Mouse (Mus musculus) bone marrow, adult 2 months (tissue): ENCODE measurements around the gene Cyld. TPM values are rescaled to one million over a fixed set of nuclear protein-coding genes. Genes with fewer than 3 reads are reported as not detected.

Source experiments
- H3K27ac ChIP-seq: fragments of 200-500 bp; 2 replicates; pipeline ENCODE4 v1.5.1; 2012; ENCODE audit warnings: low read depth, mild to moderate bottlenecking, control low read depth, inconsistent platforms, low read length; ENCODE audit not compliant: control insufficient read depth, poor library complexity, insufficient read depth
- H3K4me1 ChIP-seq: fragments of 200-500 bp; 2 replicates; pipeline ENCODE4 v1.6.1; 2011; ENCODE audit warnings: low read length; ENCODE audit not compliant: control insufficient read depth, insufficient read depth
- H3K4me3 ChIP-seq: fragments of 200-500 bp; replicated peaks from 2 replicates; pipeline ENCODE3; 2011; ENCODE audit warnings: mild to moderate bottlenecking, low read depth, low read length, control low read depth; ENCODE audit not compliant: control insufficient read depth
- CTCF ChIP-seq: fragments of 200-500 bp; IDR thresholded peaks from 2 replicates; pipeline ENCODE4 v1.5.1; 2011; ENCODE audit warnings: low read length, control low read depth; ENCODE audit not compliant: control insufficient read depth, insufficient read depth
- POLR2A ChIP-seq: fragments of 200-500 bp; IDR thresholded peaks from 2 replicates; pipeline ENCODE4 v1.6.1; 2011; ENCODE audit warnings: low read depth, mild to moderate bottlenecking, control low read depth, low read length, borderline replicate concordance; ENCODE audit not compliant: control insufficient read depth
- WGBS: fragments of 180-500 bp; shearing (Covaris S2); methylation state at CpG from one replicate; pipeline ENCODE4 v1.1.7; 2018; 5-methylcytosine and 5-hydroxymethylcytosine counted together
- polyA plus RNA-seq: library from polyadenylated mRNA; stranded (reverse); fragments of >200 nt; gene quantifications from 2 replicates; pipeline ENCODE4 v1.2.4, GENCODE M21; 2011; ENCODE audit warnings: low replicate concordance; ENCODE audit not compliant: missing spikeins, insufficient read depth, insufficient read length

Gene Cyld
- polyA plus RNA-seq, 1 experiment, result 7.5 TPM

GRCm38 (mm10) chr8:88681046-88681445 is 15.8 kb upstream of the Cyld start:
- Histone ChIP-seq H3K4me1 (no peaks in the 10 kb centered on the region; the same call in 1 of the 2 replicates), H3K4me3 (no peak overlapping the region), H3K27ac (no peak overlapping the region)
- TF ChIP-seq POLR2A (no peak), CTCF (no peak)
- 85% methylated on average over 8 of the region's 8 CpGs for WGBS

- TF ChIP-seq POLR2A (no peak), CTCF (no peak)
- WGBS, result 89% methylated on average over 7 of the region's 7 CpGs
- no peak overlapping the region for H3K27ac ChIP-seq
Observed at GRCm38 (mm10) chr8:88683656-88684289, 13.1 kb upstream of the Cyld start.

GRCm38 (mm10) chr8:88686226-88686905 is 10.5 kb upstream of the Cyld start:
- no peak overlapping the region for H3K27ac ChIP-seq
- WGBS, result 78% methylated on average over 9 of the region's 9 CpGs
- no peak overlapping the region for H3K4me3 ChIP-seq
- H3K4me1 ChIP-seq, result no peaks in the 10 kb centered on the region; the same call in 1 of the 2 replicates
- TF ChIP-seq CTCF, result no peak
- no peak for TF ChIP-seq POLR2A

More at GRCm38 (mm10) chr8:88683656-88684289, 13.1 kb upstream of the Cyld start:
- no peak overlapping the region for H3K4me3 ChIP-seq
- H3K4me1 ChIP-seq, result no peaks in the 10 kb centered on the region; the same call in 1 of the 2 replicates

DNA sequence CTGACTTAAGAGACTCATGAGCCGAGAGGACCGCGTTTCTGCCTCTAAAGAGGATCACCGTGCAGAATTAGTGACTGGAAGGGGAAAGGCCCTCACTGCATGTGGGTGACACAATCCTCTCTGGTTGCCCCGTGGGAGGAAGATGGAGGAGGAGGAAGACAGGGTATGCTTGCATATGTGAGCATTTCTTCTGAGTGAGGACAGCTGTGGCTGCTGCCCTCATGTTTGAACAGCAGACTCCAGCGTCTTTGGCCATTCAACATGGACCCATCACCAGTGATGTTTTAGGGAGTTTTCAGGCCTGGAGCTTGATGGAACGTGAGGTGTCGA is 10.0 kb upstream of the Cyld start:
- TF ChIP-seq POLR2A, result no peak
- no peak for TF ChIP-seq CTCF
- peaks cover under 1% of the 10 kb centered on the region; the same call in 1 of the 2 replicates for H3K4me1 ChIP-seq
- H3K27ac ChIP-seq, result no peak overlapping the region
- H3K4me3 ChIP-seq, result no peak overlapping the region
- WGBS, result 75% methylated on average over 8 of the region's 8 CpGs

GRCm38 (mm10) chr8:88689151-88689550 is 7.7 kb upstream of the Cyld start:
- TF ChIP-seq POLR2A (no peak), CTCF (no peak)
- no peak overlapping the region for H3K4me3 ChIP-seq
- no peak overlapping the region for H3K27ac ChIP-seq
- peaks cover 6% of the 10 kb centered on the region; the same call in 1 of the 2 replicates for H3K4me1 ChIP-seq
- WGBS, result 68% methylated on average over 6 of the region's 6 CpGs

DNA sequence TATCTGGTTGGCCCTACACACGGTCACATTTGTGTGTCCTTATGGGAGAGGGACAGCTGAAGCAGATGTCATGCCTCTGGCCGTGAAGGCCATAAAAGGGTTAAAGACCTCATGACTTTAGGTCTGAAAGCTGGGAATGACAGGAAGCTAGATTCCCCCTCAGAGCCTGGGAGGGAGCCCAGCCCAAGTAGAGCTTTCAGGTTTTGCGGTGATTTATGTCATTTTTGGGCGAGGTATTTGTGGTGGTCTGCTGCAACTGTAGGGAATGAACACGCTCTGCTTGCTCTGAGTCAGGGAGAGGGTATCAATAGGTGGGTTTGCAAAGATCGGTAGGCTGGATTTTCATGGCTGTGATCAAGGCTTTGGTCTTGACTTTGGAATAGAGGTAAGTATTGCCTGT is 6.9 kb upstream of the Cyld start:
- no peak overlapping the region for H3K27ac ChIP-seq
- WGBS, result 79% methylated on average over 6 of the region's 6 CpGs
- TF ChIP-seq CTCF (no peak), POLR2A (no peak)
- no peak overlapping the region for H3K4me3 ChIP-seq
- peaks cover 6% of the 10 kb centered on the region; the same call in 1 of the 2 replicates for H3K4me1 ChIP-seq

DNA sequence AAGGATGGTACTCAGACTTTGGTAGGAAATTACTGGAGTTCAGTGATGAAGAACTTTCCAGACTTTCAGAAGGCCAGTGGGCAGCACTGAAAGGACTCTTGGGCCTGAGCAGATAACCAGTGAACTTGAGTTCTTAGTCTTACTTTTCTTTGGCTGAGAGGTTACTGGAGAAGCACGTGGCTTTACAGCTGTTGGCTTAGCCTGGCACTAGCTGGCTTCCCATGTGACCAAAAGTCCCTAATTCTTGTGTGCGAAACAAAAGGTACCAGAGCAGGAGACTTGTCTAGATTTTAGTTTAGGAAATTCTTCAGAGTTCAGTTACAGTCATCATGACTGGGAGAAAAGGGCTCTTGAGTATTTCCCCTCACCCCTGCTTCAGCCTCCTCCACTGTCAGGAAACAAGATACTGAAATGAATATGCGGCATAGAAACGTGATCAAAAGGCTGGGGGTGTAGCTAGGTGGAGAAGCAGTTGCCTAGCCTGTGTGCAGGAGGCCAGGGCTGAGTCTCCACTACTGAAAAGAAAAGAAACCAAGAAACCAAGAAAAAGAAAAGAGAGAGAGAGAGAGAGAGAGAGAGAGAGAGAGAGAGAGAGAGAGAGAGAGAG is 5.4 kb upstream of the Cyld start:
- H3K27ac ChIP-seq, result no peak overlapping the region

GRCm38 (mm10) chr8:88691961-88692360 is 4.9 kb upstream of the Cyld start:
- Histone ChIP-seq H3K4me1 (peaks cover 9% of the 10 kb centered on the region; the same call in 1 of the 2 replicates), H3K4me3 (no peak overlapping the region), H3K27ac (no peak overlapping the region)
- TF ChIP-seq POLR2A, result no peak
- TF ChIP-seq CTCF, result no peak
- 24% methylated on average over 7 of the region's 7 CpGs for WGBS

More for the DNA sequence above, 5.4 kb upstream of the Cyld start:
- H3K4me3 ChIP-seq, result no peak overlapping the region
- H3K4me1 ChIP-seq, result peaks cover 9% of the 10 kb centered on the region; the same call in 1 of the 2 replicates
- WGBS, result 20% methylated on average over 4 of the region's 4 CpGs
- no peak for TF ChIP-seq CTCF
- TF ChIP-seq POLR2A, result no peak
